Mouse (Mus musculus) left cerebral cortex, adult 2 months (tissue): Measurements from ENCODE around the gene Zfp382. TPM values are rescaled to one million over a fixed set of nuclear protein-coding genes. Genes with fewer than 3 reads are reported as not detected.

Source experiments
- DNase-seq, 2 experiments: peaks; one replicate each; pipeline ENCODE4 v3.0.0; 2021 to 2022; ENCODE audit warnings: low spot score in 2 of 2, mixed read lengths in 1 of 2; ENCODE audit errors: extremely low spot score in 1 of 2
- H3K27ac ChIP-seq: fragments of 200-600 bp; 2 replicates; pipeline ENCODE4 v1.8.1; 2022
- H3K4me3 ChIP-seq: fragments of 200-600 bp; 2 replicates; pipeline ENCODE4 v1.8.1; 2022
- CTCF ChIP-seq: fragments of 200-600 bp; IDR thresholded peaks from 2 replicates; pipeline ENCODE4 v1.8.1; 2022; ENCODE audit warnings: antibody characterized with exemption, mild to moderate bottlenecking, moderate library complexity
- intact Hi-C: fragments of 180-260 bp; cut with DNase I; formaldehyde crosslinking; loops from one replicate; pipeline ENCODE4 v1.15.1; 2025
- microRNA-seq, 2 experiments: library from miRNA; unstranded; fragments of <30 nt; microRNA quantifications; one replicate each; pipeline ENCODE4 v1.2.0; 2021
- total RNA-seq, 2 experiments: library from RNA; stranded (reverse); gene quantifications; 2 replicates each; pipeline ENCODE4 v1.2.3; 2021

Zfp382 gene
- total RNA-seq, 2 experiments from 2014 or later, result 34.3 to 37.8 TPM

- DNase-seq, result peak; percentile 43 to 48
- intact Hi-C loops, result loop anchor here (5.0 to 10.0 kb wide), 2 partner anchors 33 to 251 kb away; no protein-coding TSS in a partner anchor
- no peak for TF ChIP-seq CTCF
- H3K27ac ChIP-seq, result no peak within 1 kb of the TSS
- H3K4me3 ChIP-seq, result peak within 1 kb of the TSS; percentile 13
These were observed 62.1 kb downstream of the Zfp382 start, which contains the start of gene Cox7a1 for GRCm38 (mm10) chr7:30183879-30184289. Gene Cox7a1 (plus strand): TSS chr7:30184144.

Small RNA genes lying within 50 kb of the gene (microRNA-seq; reads per million reads assigned to microRNA genes)
- 0 reads per million in 2 experiments for gene Gm23368

Other genes starting within 250 kb of the Zfp382 start
- 10 to 100 TPM; 22.3 to 23.8 TPM for gene Zfp27, start 215.4 kb upstream of the Zfp382 start, total RNA-seq
- gene Zfp383, start 213.7 kb upstream of the Zfp382 start, total RNA-seq, result 1 to 10 TPM; 8.9 to 9.6 TPM
- 10 to 100 TPM; 17.4 to 19.0 TPM for gene Zfp74, start 167.9 kb upstream of the Zfp382 start, total RNA-seq
- gene Zfp568, start 138.0 kb upstream of the Zfp382 start, total RNA-seq, result 1 to 10 TPM; 3.6 to 3.9 TPM
- gene Zfp14, start 70.6 kb upstream of the Zfp382 start, total RNA-seq, result 1 to 10 TPM; 6.8 to 7.8 TPM
- 1 to 10 TPM; 3.6 to 3.8 TPM for gene Zfp82, start 49.0 kb upstream of the Zfp382 start, total RNA-seq
- gene Gm26920, start 31.5 kb upstream of the Zfp382 start, total RNA-seq, result 1 to 10 TPM; 1.1 to 1.4 TPM
- 1 to 10 TPM; 7.0 to 7.2 TPM for gene Zfp566, start 31.4 kb upstream of the Zfp382 start, total RNA-seq
- gene Zfp260, start 27.2 kb upstream of the Zfp382 start, total RNA-seq, result 10 to 100 TPM; 71.7 to 72.1 TPM
- 10 to 100 TPM; 47.3 to 49.9 TPM for gene Zfp146, start 47.8 kb downstream of the Zfp382 start, total RNA-seq
- 1 to 10 TPM; 2.9 to 7.2 TPM for gene Cox7a1, start 62.2 kb downstream of the Zfp382 start, total RNA-seq
- gene Capns1, start 76.9 kb downstream of the Zfp382 start, total RNA-seq, result 100 to 1,000 TPM; 173 to 175 TPM
- 10 to 100 TPM; 53.3 to 56.3 TPM for gene Polr2i, start 110.0 kb downstream of the Zfp382 start, total RNA-seq
- gene Tbcb, start 110.3 kb downstream of the Zfp382 start, total RNA-seq, result 100 to 1,000 TPM; 125 to 133 TPM
- gene Ovol3, start 113.8 kb downstream of the Zfp382 start, total RNA-seq, result not detected
- not detected for gene Thap8, start 158.2 kb downstream of the Zfp382 start, total RNA-seq
- gene Wdr62, start 158.5 kb downstream of the Zfp382 start, total RNA-seq, result 1 to 10 TPM; 1.0 to 1.6 TPM
- gene Clip3, start 169.8 kb downstream of the Zfp382 start, total RNA-seq, result 100 to 1,000 TPM; 488 to 492 TPM
- 10 to 100 TPM; 65.7 to 71.4 TPM for gene Alkbh6, start 186.8 kb downstream of the Zfp382 start, total RNA-seq
- 10 to 100 TPM in 1 of 2 experiments, 1 to 10 TPM in 1; 8.8 to 19.2 TPM for gene Syne4, start 192.9 kb downstream of the Zfp382 start, total RNA-seq
- under 1 TPM in 1 of 2 experiments, not detected in 1; 0.66 TPM for gene E130208F15Rik, start 199.8 kb downstream of the Zfp382 start, total RNA-seq
- 1 to 10 TPM; 7.0 to 8.0 TPM for gene Sdhaf1, start 202.0 kb downstream of the Zfp382 start, total RNA-seq
- gene Lrfn3, start 240.8 kb downstream of the Zfp382 start, total RNA-seq, result 10 to 100 TPM; 33.0 to 36.4 TPM